Mouse (Mus musculus): ENCODE results near the gene Fam131c. TPM values are rescaled to one million over a fixed set of nuclear protein-coding genes. Genes with fewer than 3 reads are reported as not detected.

Gene Fam131c
- 7.8 and 10.1 TPM in 2 replicates for polyA plus RNA-seq (2015; fragmentation: Nextera tagmentation; extraction: Ambion mirVana)

- Histone ChIP-seq H3K27me3 (peaks cover 53% of the 10 kb centered on the region), H3K9ac (replicated peaks) (peak within 1 kb of the TSS; percentile 75), H3K4me3 (replicated peaks) (peak within 1 kb of the TSS; percentile 59), H3K4me2 (replicated peaks) (peak within 1 kb of the TSS; percentile 97), H3K4me1 (replicated peaks) (peaks cover 13% of the 10 kb centered on the region), H3K27ac (no peak within 1 kb of the TSS), H3K36me3 (no peaks in the 10 kb centered on the region), H3K9me3 (no peaks in the 10 kb centered on the region)
- peak; percentile 59 for ATAC-seq
- under 1% methylated on average over 52 of the region's 71 CpGs for WGBS
These were observed at the start of gene Fam131c for GRCm38 (mm10) chr4:141367997-141368791. Gene Fam131c, plus strand, starts transcription at chr4:141368220.

GRCm38 (mm10) chr4:141322526-141322925 lies 45.5 kb upstream of the Fam131c start:
- no peaks in the 10 kb centered on the region for H3K27me3 ChIP-seq
- no peak overlapping the region for H3K4me2 ChIP-seq (replicated peaks)
- no peak overlapping the region for H3K27ac ChIP-seq
- H3K9ac ChIP-seq (replicated peaks): no peak overlapping the region
- 90% methylated on average over 11 of the region's 11 CpGs for WGBS
- no peak overlapping the region for H3K4me3 ChIP-seq (replicated peaks)
- H3K9me3 ChIP-seq: no peaks in the 10 kb centered on the region
- ATAC-seq: no peak
- H3K4me1 ChIP-seq (replicated peaks): no peaks in the 10 kb centered on the region
- H3K36me3 ChIP-seq: peaks cover 25% of the 10 kb centered on the region

- Histone ChIP-seq H3K4me1 (replicated peaks) (no peaks in the 10 kb centered on the region), H3K9ac (replicated peaks) (no peak overlapping the region), H3K36me3 (peaks cover 19% of the 10 kb centered on the region), H3K4me2 (replicated peaks) (no peak overlapping the region), H3K27ac (no peak overlapping the region), H3K9me3 (no peaks in the 10 kb centered on the region), H3K27me3 (no peaks in the 10 kb centered on the region), H3K4me3 (replicated peaks) (no peak overlapping the region)
- WGBS: 90% methylated on average over 6 of the region's 6 CpGs
- no peak for ATAC-seq
These were observed 43.2 kb upstream of the Fam131c start for GRCm38 (mm10) chr4:141324771-141325191.

GRCm38 (mm10) chr4:141325636-141326035 lies 42.4 kb upstream of the Fam131c start:
- no peak overlapping the region for H3K4me2 ChIP-seq (replicated peaks)
- 80% methylated on average over 15 of the region's 15 CpGs for WGBS
- H3K36me3 ChIP-seq: peaks cover 19% of the 10 kb centered on the region
- H3K4me3 ChIP-seq (replicated peaks): no peak overlapping the region
- no peak overlapping the region for H3K27ac ChIP-seq
- ATAC-seq: no peak
- H3K9ac ChIP-seq (replicated peaks): 0 out of 2 replicates have a peak overlapping the region, but pooled peaks have one; percentile 19
- no peaks in the 10 kb centered on the region for H3K9me3 ChIP-seq
- H3K4me1 ChIP-seq (replicated peaks): no peaks in the 10 kb centered on the region
- H3K27me3 ChIP-seq: no peaks in the 10 kb centered on the region

- no peak overlapping the region for H3K9ac ChIP-seq (replicated peaks)
- H3K9me3 ChIP-seq: no peaks in the 10 kb centered on the region
- peaks cover 12% of the 10 kb centered on the region for H3K36me3 ChIP-seq
- no peaks in the 10 kb centered on the region for H3K27me3 ChIP-seq
- WGBS: 79% methylated on average over 4 of the region's 4 CpGs
- H3K27ac ChIP-seq: no peak overlapping the region
- no peak overlapping the region for H3K4me2 ChIP-seq (replicated peaks)
- no peaks in the 10 kb centered on the region for H3K4me1 ChIP-seq (replicated peaks)
- H3K4me3 ChIP-seq (replicated peaks): no peak overlapping the region
- no peak for ATAC-seq
These were observed 40.9 kb upstream of the Fam131c start for GRCm38 (mm10) chr4:141327075-141327474.

- no peaks in the 10 kb centered on the region for H3K27me3 ChIP-seq
- H3K4me2 ChIP-seq (replicated peaks): no peak overlapping the region
- 88% methylated on average over 9 of the region's 9 CpGs for WGBS
These were observed 39.3 kb upstream of the Fam131c start for GRCm38 (mm10) chr4:141328742-141329141.

GRCm38 (mm10) chr4:141329968-141330367 lies 38.1 kb upstream of the Fam131c start:
- Histone ChIP-seq H3K9me3 (no peaks in the 10 kb centered on the region), H3K4me3 (replicated peaks) (no peak overlapping the region), H3K4me1 (replicated peaks) (peaks cover 11% of the 10 kb centered on the region), H3K27ac (no peak overlapping the region), H3K27me3 (no peaks in the 10 kb centered on the region), H3K9ac (replicated peaks) (no peak overlapping the region), H3K36me3 (no peaks in the 10 kb centered on the region), H3K4me2 (replicated peaks) (no peak overlapping the region)
- WGBS: 77% methylated on average over 12 of the region's 12 CpGs
- no peak for ATAC-seq

More at GRCm38 (mm10) chr4:141328742-141329141, 39.3 kb upstream of the Fam131c start:
- H3K9ac ChIP-seq (replicated peaks): no peak overlapping the region
- no peaks in the 10 kb centered on the region for H3K9me3 ChIP-seq
- no peak overlapping the region for H3K27ac ChIP-seq
- H3K36me3 ChIP-seq: peaks cover 7% of the 10 kb centered on the region; the same call in 1 of the 2 replicates
- ATAC-seq: no peak
- 0 out of 2 replicates have a peak, but pooled peaks cover 4% of the 10 kb centered on the region for H3K4me1 ChIP-seq (replicated peaks)
- H3K4me3 ChIP-seq (replicated peaks): no peak overlapping the region

- no peak overlapping the region for H3K4me2 ChIP-seq (replicated peaks)
- no peaks in the 10 kb centered on the region for H3K9me3 ChIP-seq
- H3K4me1 ChIP-seq (replicated peaks): peaks cover 25% of the 10 kb centered on the region
- H3K4me3 ChIP-seq (replicated peaks): no peak overlapping the region
- no peak overlapping the region for H3K9ac ChIP-seq (replicated peaks)
- no peak overlapping the region for H3K27ac ChIP-seq
- WGBS: 97% methylated on average over 2 of the region's 2 CpGs
- H3K27me3 ChIP-seq: no peaks in the 10 kb centered on the region
- H3K36me3 ChIP-seq: no peaks in the 10 kb centered on the region
- ATAC-seq: no peak
These were observed 36.6 kb upstream of the Fam131c start for GRCm38 (mm10) chr4:141331446-141331845.

- no peak overlapping the region for H3K4me3 ChIP-seq (replicated peaks)
- no peak overlapping the region for H3K27ac ChIP-seq
- WGBS: 86% methylated on average over 7 of the region's 7 CpGs
These were observed 35.8 kb upstream of the Fam131c start for GRCm38 (mm10) chr4:141332258-141332657.

GRCm38 (mm10) chr4:141334695-141335094 lies 33.3 kb upstream of the Fam131c start:
- Histone ChIP-seq H3K36me3 (no peaks in the 10 kb centered on the region), H3K27ac (peak overlapping the region; percentile 79), H3K4me2 (replicated peaks) (no peak overlapping the region), H3K27me3 (no peaks in the 10 kb centered on the region), H3K4me3 (replicated peaks) (no peak overlapping the region), H3K9ac (replicated peaks) (no peak overlapping the region), H3K4me1 (replicated peaks) (peaks cover 46% of the 10 kb centered on the region), H3K9me3 (no peaks in the 10 kb centered on the region)
- WGBS: 28% methylated on average over 5 of the region's 5 CpGs
- peak; percentile 51 for ATAC-seq

More at GRCm38 (mm10) chr4:141332258-141332657, 35.8 kb upstream of the Fam131c start:
- no peak overlapping the region for H3K4me2 ChIP-seq (replicated peaks)
- H3K4me1 ChIP-seq (replicated peaks): peaks cover 25% of the 10 kb centered on the region
- no peak overlapping the region for H3K9ac ChIP-seq (replicated peaks)
- H3K36me3 ChIP-seq: no peaks in the 10 kb centered on the region
- no peaks in the 10 kb centered on the region for H3K9me3 ChIP-seq
- no peak for ATAC-seq
- no peaks in the 10 kb centered on the region for H3K27me3 ChIP-seq

- Histone ChIP-seq H3K4me3 (replicated peaks) (no peak overlapping the region), H3K27ac (peak overlapping the region; percentile 79), H3K4me1 (replicated peaks) (peaks cover 46% of the 10 kb centered on the region), H3K4me2 (replicated peaks) (no peak overlapping the region), H3K36me3 (no peaks in the 10 kb centered on the region), H3K9ac (replicated peaks) (no peak overlapping the region), H3K9me3 (no peaks in the 10 kb centered on the region), H3K27me3 (0 out of 2 replicates have a peak, but pooled peaks cover 4% of the 10 kb centered on the region)
- ATAC-seq: peak; percentile 93
- 2% methylated on average over 3 of the region's 3 CpGs for WGBS
These were observed 32.7 kb upstream of the Fam131c start for GRCm38 (mm10) chr4:141335263-141335796.

- no peak for ATAC-seq
- no peaks in the 10 kb centered on the region for H3K36me3 ChIP-seq
- H3K9me3 ChIP-seq: no peaks in the 10 kb centered on the region
- no peak overlapping the region for H3K4me3 ChIP-seq (replicated peaks)
- no peak overlapping the region for H3K4me2 ChIP-seq (replicated peaks)
- no peak overlapping the region for H3K9ac ChIP-seq (replicated peaks)
- 54% methylated on average over 6 of the region's 6 CpGs for WGBS
- peak overlapping the region; percentile 79 for H3K27ac ChIP-seq
- H3K4me1 ChIP-seq (replicated peaks): peaks cover 46% of the 10 kb centered on the region
- 0 out of 2 replicates have a peak, but pooled peaks cover 6% of the 10 kb centered on the region for H3K27me3 ChIP-seq
These were observed 31.8 kb upstream of the Fam131c start for GRCm38 (mm10) chr4:141336196-141336595.

All from midbrain, embryonic 13.5 days (tissue).